Mouse (Mus musculus) small intestine, adult 2 months (tissue): Measurements from ENCODE around the gene Rimkla. TPM values are rescaled to one million over a fixed set of nuclear protein-coding genes. Genes with fewer than 3 reads are reported as not detected.
"Not testable (repeated sequence)": the region's sequence is repeated elsewhere in the genome, so short reads cannot be mapped to it uniquely, and the experiment has no call there.

Experiments
- H3K27ac ChIP-seq: fragments of 200-500 bp; 2 replicates; pipeline ENCODE4 v1.5.1; 2012; ENCODE audit warnings: low read depth, low read length, control low read depth, inconsistent platforms; ENCODE audit not compliant: insufficient read depth
- H3K27me3 ChIP-seq: fragments of 200-500 bp; 2 replicates; pipeline ENCODE4 v1.6.1; 2012; ENCODE audit warnings: mild to moderate bottlenecking, moderate library complexity, low read length, inconsistent platforms; ENCODE audit not compliant: control insufficient read depth, insufficient read depth
- H3K36me3 ChIP-seq: fragments of 200-500 bp; 2 replicates; pipeline ENCODE4 v1.6.1; 2012; ENCODE audit warnings: mild to moderate bottlenecking, low read length, control low read depth, inconsistent platforms; ENCODE audit not compliant: control insufficient read depth, insufficient read depth
- H3K4me1 ChIP-seq: fragments of 200-500 bp; 2 replicates; pipeline ENCODE4 v1.6.1; 2012; ENCODE audit warnings: low read length, inconsistent platforms, mixed read lengths; ENCODE audit not compliant: control insufficient read depth, insufficient read depth, insufficient read length
- H3K4me3 ChIP-seq: fragments of 200-500 bp; 2 replicates; pipeline ENCODE4 v1.5.1; 2012; ENCODE audit warnings: low read depth, mild to moderate bottlenecking, control low read depth, inconsistent platforms, low read length, moderate library complexity
- CTCF ChIP-seq: fragments of 200-500 bp; IDR thresholded peaks from 2 replicates; pipeline ENCODE4 v1.5.1; 2012; ENCODE audit warnings: low read depth, mild to moderate bottlenecking, control low read depth, inconsistent platforms, low read length, moderate library complexity, mixed read lengths; ENCODE audit not compliant: insufficient replicate concordance, insufficient read length; ENCODE audit errors: extremely low read depth
- POLR2A ChIP-seq: fragments of 200-500 bp; IDR thresholded peaks from 2 replicates; pipeline ENCODE4 v1.6.1; 2012; ENCODE audit warnings: low read depth, mild to moderate bottlenecking, control low read depth, inconsistent platforms, low read length, moderate library complexity
- WGBS: fragments of 180-500 bp; shearing (Covaris S2); methylation state at CpG from one replicate; pipeline ENCODE4 v1.1.7; 2018; 5-methylcytosine and 5-hydroxymethylcytosine counted together
- polyA plus RNA-seq: library from polyadenylated mRNA; depleted of rRNA; stranded (reverse); fragments of >200 nt; gene quantifications from 2 replicates; pipeline ENCODE4 v1.2.3, GENCODE M21; 2012; rRNA removed

Rimkla gene
- 0.20 and 0.24 TPM in 2 replicates for polyA plus RNA-seq

- Histone ChIP-seq H3K27ac (no peak within 1 kb of the TSS), H3K4me3 (peak within 1 kb of the TSS; percentile 77), H3K27me3 (peaks cover 22% of the 10 kb centered on the region), H3K36me3 (no peaks in the 10 kb centered on the region), H3K4me1 (peaks cover 3% of the 10 kb centered on the region; the same call in 1 of the 2 replicates)
- 1% methylated on average over 67 of the region's 77 CpGs for WGBS
- TF ChIP-seq CTCF (no peak), POLR2A (no peak)
Measured at GRCm38 (mm10) chr4:119492291-119492932, at the start of gene Rimkla. Gene Rimkla (minus strand): TSS chr4:119492628.

- Histone ChIP-seq H3K4me1 (peaks cover 5% of the 10 kb centered on the region; the same call in 1 of the 2 replicates), H3K27ac (no peak overlapping the region), H3K27me3 (no peaks in the 10 kb centered on the region), H3K36me3 (no peaks in the 10 kb centered on the region), H3K4me3 (peak overlapping the region; percentile 93)
- TF ChIP-seq POLR2A: no peak
- TF ChIP-seq CTCF: no peak
- 6% methylated on average over 10 of the region's 10 CpGs for WGBS
Measured at GRCm38 (mm10) chr4:119540533-119540890, 48.1 kb upstream of the Rimkla start.

- Histone ChIP-seq H3K27ac (peak overlapping the region; percentile 64), H3K4me1 (peaks cover 5% of the 10 kb centered on the region; the same call in 1 of the 2 replicates), H3K27me3 (no peaks in the 10 kb centered on the region), H3K36me3 (no peaks in the 10 kb centered on the region), H3K4me3 (peak overlapping the region; percentile 93)
- TF ChIP-seq POLR2A (no peak), CTCF (no peak)
- WGBS: 1% methylated on average over 73 of the region's 76 CpGs
Measured at GRCm38 (mm10) chr4:119539836-119540532, 47.6 kb upstream of the Rimkla start.

- 1% methylated on average over 83 of the region's 85 CpGs for WGBS
- Histone ChIP-seq H3K4me3 (peak within 1 kb of the TSS; percentile 93), H3K4me1 (peaks cover 5% of the 10 kb centered on the region; the same call in 1 of the 2 replicates), H3K27me3 (no peaks in the 10 kb centered on the region), H3K27ac (peak within 1 kb of the TSS; percentile 97), H3K36me3 (no peaks in the 10 kb centered on the region)
- TF ChIP-seq POLR2A: no peak
- no peak for TF ChIP-seq CTCF
Measured at GRCm38 (mm10) chr4:119539031-119539824, 46.8 kb upstream of the Rimkla start, which contains the start of gene Frg2f1. Gene Frg2f1 (minus strand): TSS chr4:119539529.

GRCm38 (mm10) chr4:119537436-119537835 lies 45.0 kb upstream of the Rimkla start:
- peak overlapping the region; percentile 26; the same call in 1 of the 2 replicates for H3K4me3 ChIP-seq
- H3K36me3 ChIP-seq: no peaks in the 10 kb centered on the region
- 64% methylated on average over 4 of the region's 4 CpGs for WGBS
- peak overlapping the region; percentile 97 for H3K27ac ChIP-seq
- no peaks in the 10 kb centered on the region for H3K27me3 ChIP-seq
- TF ChIP-seq POLR2A (no peak), CTCF (no peak)
- peaks cover 5% of the 10 kb centered on the region; the same call in 1 of the 2 replicates for H3K4me1 ChIP-seq

- H3K36me3 ChIP-seq, H3K27me3 ChIP-seq, H3K4me1 ChIP-seq: not testable (repeated sequence)
- 80% methylated on average over 4 of the region's 4 CpGs for WGBS
- peak within 1 kb of the TSS; percentile 97 for H3K27ac ChIP-seq
- H3K4me3 ChIP-seq: peak within 1 kb of the TSS; percentile 26; the same call in 1 of the 2 replicates
Measured at GRCm38 (mm10) chr4:119536615-119537014, 44.2 kb upstream of the Rimkla start, which contains the start of gene Foxj3. Gene Foxj3 (plus strand): TSS chr4:119537004.
